Mouse (Mus musculus) limb, embryonic 12.5 days (tissue): ENCODE measurements around the gene Mpg. TPM values are rescaled to one million over a fixed set of nuclear protein-coding genes. Genes with fewer than 3 reads are reported as not detected.

Experiments
- ATAC-seq: fragments of 200-750 bp; cut with Nextera tagmentation; 2 replicates; pipeline ENCODE4 v1.8.0; 2017; ENCODE audit warnings: low read depth, moderate TSS enrichment; ENCODE audit not compliant: insufficient number of reproducible peaks, insufficient read depth, low FRiP score, low TSS enrichment
- H3K27ac ChIP-seq: fragments of 300-500 bp; sonication (generic); 2 replicates; pipeline ENCODE4 v1.5.1; 2016; ENCODE audit warnings: mild to moderate bottlenecking, moderate library complexity
- H3K27me3 ChIP-seq: fragments of 300-500 bp; sonication (generic); 2 replicates; pipeline ENCODE4 v1.6.1; 2016; ENCODE audit warnings: mild to moderate bottlenecking, moderate library complexity
- H3K36me3 ChIP-seq: fragments of 300-500 bp; sonication (generic); 2 replicates; pipeline ENCODE4 v1.6.1; 2016; ENCODE audit warnings: mild to moderate bottlenecking, moderate library complexity
- H3K4me1 ChIP-seq: fragments of 300-500 bp; sonication (generic); replicated peaks from 2 replicates; pipeline ENCODE4 v1.6.1; 2016
- H3K4me2 ChIP-seq: fragments of 300-500 bp; sonication (generic); 2 replicates; pipeline ENCODE4 v1.6.1; 2016; ENCODE audit warnings: mild to moderate bottlenecking, moderate library complexity
- H3K4me3 ChIP-seq: fragments of 300-500 bp; sonication (generic); replicated peaks from 2 replicates; pipeline ENCODE4 v1.5.1; 2016; ENCODE audit warnings: mild to moderate bottlenecking
- H3K9ac ChIP-seq: fragments of 300-500 bp; sonication (generic); replicated peaks from 2 replicates; pipeline ENCODE4 v1.6.1; 2016; ENCODE audit warnings: mild to moderate bottlenecking, moderate library complexity
- H3K9me3 ChIP-seq: fragments of 300-500 bp; sonication (generic); 2 replicates; pipeline ENCODE4 v1.6.1; 2016; ENCODE audit warnings: mild to moderate bottlenecking, moderate library complexity
- WGBS: fragments of 180-500 bp; shearing (Covaris S2); methylation state at CpG from one replicate; pipeline ENCODE4 v1.1.7; 2016; 5-methylcytosine and 5-hydroxymethylcytosine counted together
- polyA plus RNA-seq: library from polyadenylated mRNA; unstranded; fragments of >200 nt; fragmentation: Nextera tagmentation; extraction: Ambion mirVana; gene quantifications from 2 replicates; pipeline ENCODE4 v1.2.1, GENCODE M21; 2016

Mpg gene
- polyA plus RNA-seq, 1 experiment from 2014 or later = 42.4 TPM

GRCm38 (mm10) chr11:32205058-32205873 is 21.0 kb upstream of the Mpg start, which contains the start of gene Snrnp25:
Gene Snrnp25, plus strand, starts transcription at chr11:32205415.
- Histone ChIP-seq H3K4me2 (peak within 1 kb of the TSS; percentile 76), H3K9ac (peak within 1 kb of the TSS; percentile 73), H3K27me3 (no peaks in the 10 kb centered on the region), H3K36me3 (peaks cover 35% of the 10 kb centered on the region), H3K9me3 (no peaks in the 10 kb centered on the region), H3K4me1 (peaks cover 15% of the 10 kb centered on the region), H3K27ac (peak within 1 kb of the TSS; percentile 25; the same call in 1 of the 2 replicates), H3K4me3 (peak within 1 kb of the TSS; percentile 66)
- under 1% methylated on average over 52 of the region's 52 CpGs for WGBS
- peak; percentile 100 for ATAC-seq

- Histone ChIP-seq H3K9ac (no peak overlapping the region), H3K9me3 (no peaks in the 10 kb centered on the region), H3K4me3 (no peak overlapping the region), H3K4me1 (peaks cover 8% of the 10 kb centered on the region), H3K36me3 (peaks cover 89% of the 10 kb centered on the region), H3K27ac (no peak overlapping the region), H3K27me3 (no peaks in the 10 kb centered on the region), H3K4me2 (no peak overlapping the region)
- WGBS = 87% methylated on average over 9 of the region's 9 CpGs
- ATAC-seq = no peak
These were observed 15.7 kb upstream of the Mpg start for GRCm38 (mm10) chr11:32210623-32211022.

- Histone ChIP-seq H3K36me3 (peaks cover 63% of the 10 kb centered on the region), H3K27ac (no peak overlapping the region), H3K9ac (0 out of 2 replicates have a peak overlapping the region, but pooled peaks have one; percentile 18), H3K27me3 (no peaks in the 10 kb centered on the region), H3K4me3 (no peak overlapping the region), H3K9me3 (no peaks in the 10 kb centered on the region), H3K4me1 (peaks cover 23% of the 10 kb centered on the region), H3K4me2 (no peak overlapping the region)
- no peak for ATAC-seq
- 93% methylated on average over 18 of the region's 18 CpGs for WGBS
These were observed 10.7 kb upstream of the Mpg start for GRCm38 (mm10) chr11:32215372-32216162.

GRCm38 (mm10) chr11:32216851-32217250 is 9.5 kb upstream of the Mpg start:
- H3K9me3 ChIP-seq = no peaks in the 10 kb centered on the region
- H3K4me1 ChIP-seq = peaks cover 33% of the 10 kb centered on the region
- no peak overlapping the region for H3K4me2 ChIP-seq
- WGBS = 28% methylated on average over 8 of the region's 8 CpGs
- H3K36me3 ChIP-seq = peaks cover 50% of the 10 kb centered on the region
- no peaks in the 10 kb centered on the region for H3K27me3 ChIP-seq
- H3K4me3 ChIP-seq = no peak overlapping the region
- no peak overlapping the region for H3K9ac ChIP-seq
- H3K27ac ChIP-seq = no peak overlapping the region
- ATAC-seq = no peak

GRCm38 (mm10) chr11:32218501-32219050 is 7.7 kb upstream of the Mpg start:
- 0 out of 2 replicates have a peak overlapping the region, but pooled peaks have one; percentile 0 for H3K27ac ChIP-seq
- no peaks in the 10 kb centered on the region for H3K9me3 ChIP-seq
- H3K36me3 ChIP-seq = peaks cover 33% of the 10 kb centered on the region
- H3K4me2 ChIP-seq = peak overlapping the region; percentile 3; the same call in 1 of the 2 replicates
- H3K27me3 ChIP-seq = peaks cover 7% of the 10 kb centered on the region
- no peak overlapping the region for H3K9ac ChIP-seq
- no peak overlapping the region for H3K4me3 ChIP-seq
- ATAC-seq = no peak
- H3K4me1 ChIP-seq = peaks cover 44% of the 10 kb centered on the region
- WGBS = 64% methylated on average over 6 of the region's 6 CpGs

GRCm38 (mm10) chr11:32219287-32219686 is 7.0 kb upstream of the Mpg start:
- no peaks in the 10 kb centered on the region for H3K9me3 ChIP-seq
- peaks cover 44% of the 10 kb centered on the region for H3K4me1 ChIP-seq
- H3K4me3 ChIP-seq = no peak overlapping the region
- ATAC-seq = no peak
- peaks cover 9% of the 10 kb centered on the region for H3K27me3 ChIP-seq
- no peak overlapping the region for H3K9ac ChIP-seq
- peaks cover 26% of the 10 kb centered on the region for H3K36me3 ChIP-seq
- no peak overlapping the region for H3K4me2 ChIP-seq
- H3K27ac ChIP-seq = no peak overlapping the region
- 90% methylated on average over 10 of the region's 10 CpGs for WGBS

GRCm38 (mm10) chr11:32220607-32221224 is 5.6 kb upstream of the Mpg start:
- peak; percentile 39 for ATAC-seq
- H3K9ac ChIP-seq = peak overlapping the region; percentile 93
- H3K36me3 ChIP-seq = peaks cover 11% of the 10 kb centered on the region
- peak overlapping the region; percentile 87 for H3K4me3 ChIP-seq
- H3K4me1 ChIP-seq = peaks cover 58% of the 10 kb centered on the region
- 28% methylated on average over 10 of the region's 10 CpGs for WGBS
- peaks cover 9% of the 10 kb centered on the region for H3K27me3 ChIP-seq
- peak overlapping the region; percentile 89 for H3K4me2 ChIP-seq
- peak overlapping the region; percentile 91 for H3K27ac ChIP-seq
- no peaks in the 10 kb centered on the region for H3K9me3 ChIP-seq

- peaks cover 64% of the 10 kb centered on the region for H3K4me1 ChIP-seq
- H3K9ac ChIP-seq = peak overlapping the region; percentile 93
- peak overlapping the region; percentile 89 for H3K4me2 ChIP-seq
- H3K9me3 ChIP-seq = no peaks in the 10 kb centered on the region
- peak; percentile 24 for ATAC-seq
- H3K36me3 ChIP-seq = peaks cover 5% of the 10 kb centered on the region; the same call in 1 of the 2 replicates
- H3K27ac ChIP-seq = peak overlapping the region; percentile 91
- H3K4me3 ChIP-seq = peak overlapping the region; percentile 87
- WGBS = under 1% methylated on average over 46 of the region's 46 CpGs
- peaks cover 9% of the 10 kb centered on the region for H3K27me3 ChIP-seq
These were observed 4.9 kb upstream of the Mpg start for GRCm38 (mm10) chr11:32221225-32221950.

- peaks cover 9% of the 10 kb centered on the region for H3K27me3 ChIP-seq
- H3K9ac ChIP-seq = peak within 1 kb of the TSS; percentile 93
- H3K4me3 ChIP-seq = peak within 1 kb of the TSS; percentile 87
- WGBS = under 1% methylated on average over 72 of the region's 72 CpGs
- H3K4me1 ChIP-seq = peaks cover 67% of the 10 kb centered on the region
- peak within 1 kb of the TSS; percentile 89 for H3K4me2 ChIP-seq
- 0 out of 2 replicates have a peak, but pooled peaks cover 3% of the 10 kb centered on the region for H3K36me3 ChIP-seq
- no peak for ATAC-seq
- no peaks in the 10 kb centered on the region for H3K9me3 ChIP-seq
- H3K27ac ChIP-seq = peak within 1 kb of the TSS; percentile 91
These were observed 4.3 kb upstream of the Mpg start, which contains the start of gene Rhbdf1 for GRCm38 (mm10) chr11:32221951-32222409. Gene Rhbdf1, minus strand, starts transcription at chr11:32222300.

GRCm38 (mm10) chr11:32222570-32223194 is 3.6 kb upstream of the Mpg start:
- peak overlapping the region; percentile 89 for H3K4me2 ChIP-seq
- 6% methylated on average over 21 of the region's 21 CpGs for WGBS
- H3K4me1 ChIP-seq = peaks cover 70% of the 10 kb centered on the region
- peak overlapping the region; percentile 91 for H3K27ac ChIP-seq
- H3K36me3 ChIP-seq = 0 out of 2 replicates have a peak, but pooled peaks cover under 1% of the 10 kb centered on the region
- peaks cover 9% of the 10 kb centered on the region for H3K27me3 ChIP-seq
- peak overlapping the region; percentile 93 for H3K9ac ChIP-seq
- H3K4me3 ChIP-seq = peak overlapping the region; percentile 87
- H3K9me3 ChIP-seq = no peaks in the 10 kb centered on the region
- ATAC-seq = no peak
